Mouse (Mus musculus) thymus, adult 2 months (tissue): Measurements from ENCODE around the gene Faf2.

Experiments used
- CTCF ChIP-seq: fragments of 200-500 bp; IDR thresholded peaks from 2 replicates; pipeline ENCODE4 v1.5.1; 2012; ENCODE audit warnings: mild to moderate bottlenecking, control low read depth, low read length, moderate library complexity, borderline replicate concordance; ENCODE audit not compliant: control insufficient read depth, poor library complexity, insufficient read depth; ENCODE audit errors: extremely low read depth
- POLR2A ChIP-seq: fragments of 200-500 bp; IDR thresholded peaks from 2 replicates; pipeline ENCODE4 v1.6.1; 2012; ENCODE audit warnings: mild to moderate bottlenecking, low read length, control low read depth, moderate library complexity; ENCODE audit not compliant: control insufficient read depth, poor library complexity, insufficient read depth; ENCODE audit errors: extremely low read depth

GRCm38 (mm10) chr13:54665062-54665461 lies 43.5 kb downstream of the Faf2 start:
- TF ChIP-seq CTCF (no peak), POLR2A (no peak)
